Mouse (Mus musculus) liver, embryonic 13.5 days (tissue): ENCODE data around the gene Smarca1. TPM values are rescaled to one million over a fixed set of nuclear protein-coding genes. Genes with fewer than 3 reads are reported as not detected.

Experiments
- ATAC-seq: fragments of 200-750 bp; cut with Nextera tagmentation; 2 replicates; pipeline ENCODE4 v1.8.0; 2017; ENCODE audit warnings: low read depth, mild to moderate bottlenecking, moderate number of reproducible peaks, moderate library complexity
- DNase-seq: peaks from one replicate; pipeline ENCODE4 v3.0.0; 2022
- H3K27ac ChIP-seq: fragments of 300-500 bp; sonication (generic); 2 replicates; pipeline ENCODE4 v1.5.1; 2015; ENCODE audit warnings: moderate library complexity, mild to moderate bottlenecking, inconsistent platforms
- H3K27me3 ChIP-seq: fragments of 300-500 bp; sonication (generic); 2 replicates; pipeline ENCODE4 v1.6.1; 2015; ENCODE audit warnings: mild to moderate bottlenecking, inconsistent platforms
- H3K36me3 ChIP-seq: fragments of 300-500 bp; sonication (generic); 2 replicates; pipeline ENCODE4 v1.6.1; 2015; ENCODE audit warnings: mild to moderate bottlenecking, inconsistent platforms
- H3K4me1 ChIP-seq: fragments of 300-500 bp; sonication (generic); replicated peaks from 2 replicates; pipeline ENCODE4 v1.6.1; 2015; ENCODE audit warnings: inconsistent platforms
- H3K4me2 ChIP-seq: fragments of 300-500 bp; sonication (generic); 2 replicates; pipeline ENCODE4 v1.6.1; 2015; ENCODE audit warnings: inconsistent platforms, mild to moderate bottlenecking, moderate library complexity
- H3K4me3 ChIP-seq: fragments of 300-500 bp; sonication (generic); replicated peaks from 2 replicates; pipeline ENCODE4 v1.5.1; 2015; ENCODE audit warnings: mild to moderate bottlenecking, inconsistent platforms
- H3K9ac ChIP-seq: fragments of 300-500 bp; sonication (generic); 2 replicates; pipeline ENCODE4 v1.6.1; 2015; ENCODE audit warnings: mild to moderate bottlenecking, inconsistent platforms
- H3K9me3 ChIP-seq: fragments of 300-500 bp; sonication (generic); replicated peaks from 2 replicates; pipeline ENCODE4 v1.6.1; 2016; ENCODE audit warnings: inconsistent platforms
- WGBS: fragments of 180-500 bp; shearing (Covaris S2); methylation state at CpG from one replicate; pipeline ENCODE4 v1.1.7; 2015; ENCODE audit not compliant: insufficient replicate concordance; 5-methylcytosine and 5-hydroxymethylcytosine counted together
- polyA plus RNA-seq: library from polyadenylated mRNA; unstranded; fragments of >200 nt; fragmentation: Nextera tagmentation; extraction: Ambion mirVana; gene quantifications from 2 replicates; pipeline ENCODE4 v1.2.1, GENCODE M21; 2015

Gene Smarca1
- polyA plus RNA-seq, 1 experiment from 2014 or later = 5.8 TPM

GRCm38 (mm10) chrX:47764440-47764839, 128.3 kb downstream of the Smarca1 start:
- Histone ChIP-seq H3K9ac (no peak overlapping the region), H3K4me2 (no peak overlapping the region), H3K9me3 (no peaks in the 10 kb centered on the region), H3K27ac (no peak overlapping the region), H3K36me3 (no peaks in the 10 kb centered on the region), H3K4me3 (no peak overlapping the region), H3K4me1 (no peaks in the 10 kb centered on the region), H3K27me3 (no peaks in the 10 kb centered on the region)
- ATAC-seq (no peak), DNase-seq (no peak)
- 51% methylated on average over 1 of the region's 1 CpGs for WGBS

GRCm38 (mm10) chrX:47760212-47760611, 132.6 kb downstream of the Smarca1 start:
- H3K27ac ChIP-seq = no peak overlapping the region
- 27% methylated on average over 1 of the region's 1 CpGs for WGBS
- no peak for ATAC-seq
- H3K9me3 ChIP-seq = no peaks in the 10 kb centered on the region
- no peak overlapping the region for H3K4me3 ChIP-seq
- H3K27me3 ChIP-seq = no peaks in the 10 kb centered on the region
- no peak overlapping the region for H3K4me2 ChIP-seq
- H3K9ac ChIP-seq = no peak overlapping the region
- no peaks in the 10 kb centered on the region for H3K4me1 ChIP-seq
- no peak for DNase-seq
- H3K36me3 ChIP-seq = no peaks in the 10 kb centered on the region

Other genes starting within 250 kb of the Smarca1 start
- gene Ocrl, start 19.4 kb upstream of the Smarca1 start, polyA plus RNA-seq = 3.2 and 4.2 TPM in 2 replicates
- 0.10 and 0.13 TPM in 2 replicates for gene Apln, start 141.9 kb upstream of the Smarca1 start, polyA plus RNA-seq
- 0.10 TPM in 1 of 2 replicates, not detected in the other for gene Xpnpep2, start 215.8 kb upstream of the Smarca1 start, polyA plus RNA-seq